ENCODE assay signal across 9 mouse cellular contexts in genomic region chr7:3674507-3675227, GRCm38 (mm10). TPM values are rescaled to one million over a fixed set of nuclear protein-coding genes. Genes with fewer than 3 reads are reported as not detected.
DNase-seq lines count a peak whose midpoint lies in the region; ATAC-seq and TF ChIP-seq lines count a peak whose summit lies in the region.
"Had no signal": no experiment of that assay in that cellular context is flagged by ENCODE, and none has a peak within 500 bp of the region (broad histone marks: within the 10 kb centered on the region; RNA-seq: fewer than 3 reads in every experiment).

No protein-coding gene starts in this region.

- ATAC-seq in forebrain, embryonic 13.5 days: peak; percentile 90
- peak; percentile 81 for ATAC-seq in liver, embryonic 16.5 days (ENCODE audit: low read depth)
- peak; percentile 89 for ATAC-seq in neural tube, embryonic 13.5 days (ENCODE audit: low read depth)

- peaks cover 0 to 28% of the 10 kb centered on the region in 2 experiments; a peak in 2 of 4 replicates for H3K4me1 ChIP-seq in CH12.LX (ENCODE audit: control insufficient read depth in 1 of 2, insufficient read depth in 2 of 2)
- no peaks in the 10 kb centered on the region for H3K4me1 ChIP-seq in forebrain, embryonic 13.5 days
- no peaks in the 10 kb centered on the region for H3K4me1 ChIP-seq in liver, embryonic 16.5 days (ENCODE audit: control insufficient read depth, low read depth, low read length)
- H3K4me1 ChIP-seq in neural tube, embryonic 13.5 days (replicated peaks): no peaks in the 10 kb centered on the region
- H3K4me1 ChIP-seq: embryonic facial prominence, embryonic 13.5 days had no signal

- H3K27ac ChIP-seq in CH12.LX (ENCODE audit: insufficient read depth, low read depth): no peak overlapping the region
- H3K27ac ChIP-seq in forebrain, embryonic 13.5 days: no peak overlapping the region
- no peak overlapping the region for H3K27ac ChIP-seq in liver, embryonic 16.5 days (ENCODE audit: low read length)
- H3K27ac ChIP-seq in neural tube, embryonic 13.5 days (replicated peaks): no peak overlapping the region
- H3K27ac ChIP-seq: embryonic facial prominence, embryonic 13.5 days had no signal

- DNase-seq in CH12.LX (ENCODE audit: extremely low read depth): peak; percentile 85
- DNase-seq in c-Kit-positive CD71-positive TER-119-positive erythroid progenitor cells, embryonic 14.5 days (ENCODE audit: low spot score): peak; percentile 79
- DNase-seq in heart, postnatal 25 days (ENCODE audit: low spot score): peak; percentile 37
- DNase-seq in large intestine, adult 2 months (ENCODE audit: low read depth, low spot score): peak; percentile 67
- peak; percentile 40 for DNase-seq in telencephalon, adult 2 months (ENCODE audit: low read depth, low spot score)

- intact Hi-C loops in heart, postnatal 25 days (cut with DNase I): loop anchor here (10.0 kb wide), 1 partner anchor 800 kb away; no protein-coding TSS in a partner anchor

- no peak for TF ChIP-seq EP300 in CH12.LX (IDR thresholded peaks at IDR 0.05; ENCODE audit: low read length)

- peak; percentile 71 for TF ChIP-seq RAD21 in CH12.LX (IDR thresholded peaks at IDR 0.05; ENCODE audit: low read depth, low read length)

- H3K9me3 ChIP-seq in CH12.LX (replicated peaks; ENCODE audit: low read length): no peaks in the 10 kb centered on the region
- H3K9me3 ChIP-seq in forebrain, embryonic 13.5 days (replicated peaks): no peaks in the 10 kb centered on the region
- no peaks in the 10 kb centered on the region for H3K9me3 ChIP-seq in liver, embryonic 16.5 days (replicated peaks; ENCODE audit: control insufficient read depth, low read length)
- no peaks in the 10 kb centered on the region for H3K9me3 ChIP-seq in neural tube, embryonic 13.5 days
- H3K9me3 ChIP-seq: embryonic facial prominence, embryonic 13.5 days had no signal

- in situ Hi-C loops in CH12.LX (cut with MboI; ENCODE audit: low pct_ligation_motif_present, low pct_unique_long_range_greater_than_20kb, low sequenced_read_pairs): no loop called here

- peak; percentile 88 to 96 for TF ChIP-seq CTCF in CH12.LX (conservative IDR thresholded peaks at IDR 0.05 in 1 of 2, IDR thresholded peaks at IDR 0.05 in 1 of 2; ENCODE audit: low read depth in 2 of 2, low read length in 2 of 2)

- TF ChIP-seq POLR2A in CH12.LX (IDR thresholded peaks at IDR 0.05; ENCODE audit: low read depth, low read length): no peak

- H3K79me2 ChIP-seq in CH12.LX (replicated peaks; ENCODE audit: control insufficient read depth, extremely low read depth, insufficient read depth, poor library complexity, severe bottlenecking): no peaks in the 10 kb centered on the region

- H3K27me3 ChIP-seq in CH12.LX (replicated peaks): no peaks in the 10 kb centered on the region
- H3K27me3 ChIP-seq in forebrain, embryonic 13.5 days: no peaks in the 10 kb centered on the region
- no peaks in the 10 kb centered on the region for H3K27me3 ChIP-seq in liver, embryonic 16.5 days (ENCODE audit: control insufficient read depth, insufficient read depth, low read depth, low read length)
- no peaks in the 10 kb centered on the region for H3K27me3 ChIP-seq in neural tube, embryonic 13.5 days
- H3K27me3 ChIP-seq: embryonic facial prominence, embryonic 13.5 days had no signal

- peaks cover 0 to 39% of the 10 kb centered on the region in 2 experiments for H3K36me3 ChIP-seq in CH12.LX (replicated peaks in 1 of 2; ENCODE audit: control insufficient read depth in 1 of 2, insufficient read depth in 1 of 2, low read length in 1 of 2)
- peaks cover 5% of the 10 kb centered on the region; the same call in 1 of the 2 replicates for H3K36me3 ChIP-seq in forebrain, embryonic 13.5 days (ENCODE audit: poor library complexity, severe bottlenecking)
- no peaks in the 10 kb centered on the region for H3K36me3 ChIP-seq in liver, embryonic 16.5 days (ENCODE audit: control insufficient read depth, insufficient read depth)
- peaks cover 18% of the 10 kb centered on the region for H3K36me3 ChIP-seq in neural tube, embryonic 13.5 days

- H3K4me3 ChIP-seq in CH12.LX (replicated peaks in 1 of 3; ENCODE audit: low read depth in 2 of 3, low read length in 2 of 3, poor library complexity in 1 of 3): no peak overlapping the region
- no peak overlapping the region for H3K4me3 ChIP-seq in forebrain, embryonic 13.5 days
- no peak overlapping the region for H3K4me3 ChIP-seq in liver, embryonic 16.5 days (ENCODE audit: low read depth, low read length)
- no peak overlapping the region for H3K4me3 ChIP-seq in neural tube, embryonic 13.5 days
- H3K4me3 ChIP-seq: embryonic facial prominence, embryonic 13.5 days had no signal

- dilution Hi-C loops in CH12.LX (cut with MboI; ENCODE audit: extremely low pct_ligation_motif_present, extremely low pct_unique_long_range_greater_than_20kb, low sequenced_read_pairs): no loop called here

- WGBS in forebrain, embryonic 13.5 days: 72% methylated on average over 10 of the region's 10 CpGs
- WGBS in large intestine, adult 2 months: 67% methylated on average over 10 of the region's 10 CpGs
- WGBS in liver, embryonic 16.5 days (ENCODE audit: insufficient replicate concordance): 44% methylated on average over 10 of the region's 10 CpGs
- WGBS in neural tube, embryonic 13.5 days: 69% methylated on average over 10 of the region's 10 CpGs

- H3K9ac ChIP-seq in CH12.LX (ENCODE audit: insufficient read depth, low read depth): no peak overlapping the region
- H3K9ac ChIP-seq in forebrain, embryonic 13.5 days: no peak overlapping the region
- no peak overlapping the region for H3K9ac ChIP-seq in liver, embryonic 16.5 days (ENCODE audit: low read depth, low read length)
- H3K9ac ChIP-seq in neural tube, embryonic 13.5 days: no peak overlapping the region
- H3K9ac ChIP-seq: embryonic facial prominence, embryonic 13.5 days had no signal

- no peak overlapping the region for H3K4me2 ChIP-seq in CH12.LX (ENCODE audit: insufficient read depth, low read depth, poor library complexity, severe bottlenecking)
- H3K4me2 ChIP-seq in forebrain, embryonic 13.5 days: no peak overlapping the region
- H3K4me2 ChIP-seq in liver, embryonic 16.5 days (ENCODE audit: low read depth, low read length): no peak overlapping the region
- no peak overlapping the region for H3K4me2 ChIP-seq in neural tube, embryonic 13.5 days
- H3K4me2 ChIP-seq: embryonic facial prominence, embryonic 13.5 days had no signal

TF ChIP-seq in CH12.LX, 34 proteins besides CTCF, POLR2A, EP300 and RAD21 (continues in another document):
- TF ChIP-seq USF2 (conservative IDR thresholded peaks at IDR 0.05; ENCODE audit: low read depth, low read length): no peak
- TF ChIP-seq SIN3A (IDR thresholded peaks at IDR 0.05; ENCODE audit: low read length): no peak
- no peak for TF ChIP-seq MEF2A (IDR thresholded peaks at IDR 0.05; ENCODE audit: borderline replicate concordance, low read depth, low read length)

RNA-seq across cellular contexts. Expression of gene Tmc4, which starts 2.7 kb away (rescaled TPM):
- total RNA-seq in CH12.LX (2012; rRNA removed) (1.8 and 1.9 TPM in 2 replicates), CH12.LX (2014; rRNA removed) (0.56 and 1.9 TPM in 2 replicates)
- polyA plus RNA-seq in CH12.LX (2012; ENCODE audit: insufficient read length, low read depth): 4.0 and 4.6 TPM in 2 replicates
- 2.1 and 3.4 TPM in 2 replicates for polyA plus RNA-seq in forebrain, embryonic 13.5 days (2015; fragmentation: Nextera tagmentation; extraction: Ambion mirVana)
- total RNA-seq in heart, postnatal 25 days (2021): under 1 TPM; 0.45 to 0.83 TPM
- polyA plus RNA-seq in large intestine, adult 2 months (2012; rRNA removed): 223 and 306 TPM in 2 replicates
- polyA plus RNA-seq in liver, embryonic 16.5 days (2015; fragmentation: Nextera tagmentation; extraction: Ambion mirVana): 4.5 and 4.6 TPM in 2 replicates
- 3.6 and 4.4 TPM in 2 replicates for polyA plus RNA-seq in neural tube, embryonic 13.5 days (2015; fragmentation: Nextera tagmentation; extraction: Ambion mirVana)

RNA-seq across cellular contexts. Expression of gene Leng1, which starts 9.0 kb away (rescaled TPM):
- total RNA-seq in CH12.LX (2012; rRNA removed): 6.7 and 8.1 TPM in 2 replicates
- 5.4 and 5.8 TPM in 2 replicates for total RNA-seq in CH12.LX (2014; rRNA removed)
- polyA plus RNA-seq in CH12.LX (2012; ENCODE audit: insufficient read length, low read depth): 8.5 and 9.9 TPM in 2 replicates
- 16.1 and 19.2 TPM in 2 replicates for polyA plus RNA-seq in forebrain, embryonic 13.5 days (2015; fragmentation: Nextera tagmentation; extraction: Ambion mirVana)
- total RNA-seq in heart, postnatal 25 days (2021): 10 to 100 TPM; 10.0 to 11.4 TPM
- 6.5 and 7.4 TPM in 2 replicates for polyA plus RNA-seq in large intestine, adult 2 months (2012; rRNA removed)
- polyA plus RNA-seq in liver, embryonic 16.5 days (2015; fragmentation: Nextera tagmentation; extraction: Ambion mirVana): 5.7 and 6.0 TPM in 2 replicates
- 18.0 and 18.7 TPM in 2 replicates for polyA plus RNA-seq in neural tube, embryonic 13.5 days (2015; fragmentation: Nextera tagmentation; extraction: Ambion mirVana)

RNA-seq across cellular contexts. Expression of gene Tsen34, which starts 18.0 kb away (rescaled TPM):
- total RNA-seq in CH12.LX (2012; rRNA removed) (39.0 and 40.2 TPM in 2 replicates), CH12.LX (2014; rRNA removed) (26.9 and 34.8 TPM in 2 replicates)
- polyA plus RNA-seq in CH12.LX (2012; ENCODE audit: insufficient read length, low read depth): 23.1 and 24.3 TPM in 2 replicates
- 227 and 236 TPM in 2 replicates for polyA plus RNA-seq in forebrain, embryonic 13.5 days (2015; fragmentation: Nextera tagmentation; extraction: Ambion mirVana)
- total RNA-seq in heart, postnatal 25 days (2021): 10 to 100 TPM; 68.3 to 73.4 TPM
- polyA plus RNA-seq in large intestine, adult 2 months (2012; rRNA removed): 71.6 and 77.5 TPM in 2 replicates
- 41.1 and 41.9 TPM in 2 replicates for polyA plus RNA-seq in liver, embryonic 16.5 days (2015; fragmentation: Nextera tagmentation; extraction: Ambion mirVana)
- polyA plus RNA-seq in neural tube, embryonic 13.5 days (2015; fragmentation: Nextera tagmentation; extraction: Ambion mirVana): 223 and 227 TPM in 2 replicates

RNA-seq across cellular contexts. Expression of gene Mboat7, which starts 18.7 kb away (rescaled TPM):
- total RNA-seq in CH12.LX (2012; rRNA removed): 21.7 and 22.3 TPM in 2 replicates
- 18.4 and 19.4 TPM in 2 replicates for total RNA-seq in CH12.LX (2014; rRNA removed)
- 36.4 and 41.2 TPM in 2 replicates for polyA plus RNA-seq in CH12.LX (2012; ENCODE audit: insufficient read length, low read depth)
- 36.2 and 41.6 TPM in 2 replicates for polyA plus RNA-seq in forebrain, embryonic 13.5 days (2015; fragmentation: Nextera tagmentation; extraction: Ambion mirVana)
- 10 to 100 TPM; 17.1 to 17.9 TPM for total RNA-seq in heart, postnatal 25 days (2021)
- 41.4 and 49.5 TPM in 2 replicates for polyA plus RNA-seq in large intestine, adult 2 months (2012; rRNA removed)
- polyA plus RNA-seq in liver, embryonic 16.5 days (2015; fragmentation: Nextera tagmentation; extraction: Ambion mirVana): 19.0 and 22.0 TPM in 2 replicates
- polyA plus RNA-seq in neural tube, embryonic 13.5 days (2015; fragmentation: Nextera tagmentation; extraction: Ambion mirVana): 58.7 and 64.6 TPM in 2 replicates

RNA-seq across cellular contexts. Expression of gene Rps9, which starts 29.1 kb away (rescaled TPM):
- total RNA-seq in CH12.LX (2012; rRNA removed): 3,983 and 4,060 TPM in 2 replicates
- total RNA-seq in CH12.LX (2014; rRNA removed): 5,460 and 5,555 TPM in 2 replicates
- 2,959 and 3,329 TPM in 2 replicates for polyA plus RNA-seq in CH12.LX (2012; ENCODE audit: insufficient read length, low read depth)
- 1,199 and 1,336 TPM in 2 replicates for polyA plus RNA-seq in forebrain, embryonic 13.5 days (2015; fragmentation: Nextera tagmentation; extraction: Ambion mirVana)
- 100 to 1,000 TPM; 589 to 617 TPM for total RNA-seq in heart, postnatal 25 days (2021)
- 1,977 and 2,102 TPM in 2 replicates for polyA plus RNA-seq in large intestine, adult 2 months (2012; rRNA removed)
- 666 and 772 TPM in 2 replicates for polyA plus RNA-seq in liver, embryonic 16.5 days (2015; fragmentation: Nextera tagmentation; extraction: Ambion mirVana)
- 986 and 989 TPM in 2 replicates for polyA plus RNA-seq in neural tube, embryonic 13.5 days (2015; fragmentation: Nextera tagmentation; extraction: Ambion mirVana)

Comparison
In these comparisons a context has a peak if more than half of its experiments do, and no peak if none do; other contexts are left out.
1. RNA of gene Tmc4, which starts 2.7 kb away (polyA plus RNA-seq): 223 to 306 TPM in large intestine, adult 2 months; 4.0 to 4.6 TPM in CH12.LX, 4.5 to 4.6 TPM in liver, embryonic 16.5 days, 3.6 to 4.4 TPM in neural tube, embryonic 13.5 days and 2.1 to 3.4 TPM in forebrain, embryonic 13.5 days; every median in the first group is over 10 times any median in the second.
2. Peak in every context shown above with its lines, with median percentiles within 50 percentile points of each other: DNase-seq and ATAC-seq.